8 mouse cellular contexts compared by ENCODE assay signal in genomic region chr2:80762013-80762612, GRCm38 (mm10).
DNase-seq lines count a peak whose midpoint lies in the region; ATAC-seq and TF ChIP-seq lines count a peak whose summit lies in the region.

No protein-coding gene starts in this region.

- 35% methylated on average over 3 of the region's 3 CpGs for WGBS in liver, adult 2 months
- 36% methylated on average over 3 of the region's 3 CpGs for WGBS in hindbrain, postnatal 0 days
- 35% methylated on average over 3 of the region's 3 CpGs for WGBS in midbrain, embryonic 12.5 days

- no peaks in the 10 kb centered on the region for H3K9me3 ChIP-seq in hindbrain, postnatal 0 days (ENCODE audit: low read length)
- H3K9me3 ChIP-seq in midbrain, embryonic 12.5 days: no peaks in the 10 kb centered on the region

- H3K27ac ChIP-seq in liver, adult 2 months (replicated peaks; ENCODE audit: insufficient read depth, low read depth, low read length): no peak overlapping the region
- no peak overlapping the region for H3K27ac ChIP-seq in hindbrain, postnatal 0 days
- no peak overlapping the region for H3K27ac ChIP-seq in midbrain, embryonic 12.5 days (replicated peaks)

- no peaks in the 10 kb centered on the region for H3K79me2 ChIP-seq in liver, adult 2 months (ENCODE audit: control insufficient read depth, insufficient read depth, low read length)

- ATAC-seq in CD4-positive, CD25-positive, alpha-beta regulatory T cell, adult 4 months: no peak
- ATAC-seq in hindbrain, postnatal 0 days: 0 out of 2 replicates have a peak, but pooled peaks have one; percentile 27
- ATAC-seq in midbrain, embryonic 12.5 days (ENCODE audit: low FRiP score, low read depth): peak; percentile 44; the same call in 1 of the 2 replicates

- no peaks in the 10 kb centered on the region for H3K36me3 ChIP-seq in liver, adult 2 months (ENCODE audit: control insufficient read depth, insufficient read depth, low read length)
- H3K36me3 ChIP-seq in hindbrain, postnatal 0 days (ENCODE audit: insufficient read depth, low read length): no peaks in the 10 kb centered on the region
- H3K36me3 ChIP-seq in midbrain, embryonic 12.5 days: no peaks in the 10 kb centered on the region

- no peaks in the 10 kb centered on the region for H3K27me3 ChIP-seq in liver, adult 2 months (ENCODE audit: control insufficient read depth, insufficient read depth, low read length)
- no peaks in the 10 kb centered on the region for H3K27me3 ChIP-seq in hindbrain, postnatal 0 days (ENCODE audit: insufficient read depth, low read length)
- H3K27me3 ChIP-seq in midbrain, embryonic 12.5 days: no peaks in the 10 kb centered on the region

- no peak overlapping the region for H3K4me2 ChIP-seq in hindbrain, postnatal 0 days (ENCODE audit: low read depth, low read length)
- no peak overlapping the region for H3K4me2 ChIP-seq in midbrain, embryonic 12.5 days (replicated peaks)

- H3K4me1 ChIP-seq in liver, adult 2 months (ENCODE audit: control insufficient read depth, insufficient read depth, low read length): no peaks in the 10 kb centered on the region
- no peaks in the 10 kb centered on the region for H3K4me1 ChIP-seq in hindbrain, postnatal 0 days (ENCODE audit: insufficient read depth, low read length)
- no peaks in the 10 kb centered on the region for H3K4me1 ChIP-seq in midbrain, embryonic 12.5 days

- H3K9ac ChIP-seq in liver, adult 2 months (ENCODE audit: low read depth, low read length): no peak overlapping the region
- no peak overlapping the region for H3K9ac ChIP-seq in hindbrain, postnatal 0 days (replicated peaks; ENCODE audit: low read length)
- no peak overlapping the region for H3K9ac ChIP-seq in midbrain, embryonic 12.5 days (replicated peaks)

- DNase-seq in CD4-positive, CD25-positive, alpha-beta regulatory T cell, adult 2 months (ENCODE audit: low read depth, low spot score): peak; percentile 33
- peak; percentile 26 for DNase-seq in liver, adult 2 months (ENCODE audit: extremely low read depth, low read depth, low spot score)
- DNase-seq in liver: no peak
- DNase-seq in brain, embryonic 18.5 days (ENCODE audit: low read depth, low spot score): peak; percentile 49
- DNase-seq in hindbrain, postnatal 0 days (ENCODE audit: low spot score): peak; percentile 91
- no peak for DNase-seq in gastrocnemius, postnatal 4 days (ENCODE audit: low spot score in 2 of 2)

- TF ChIP-seq POLR2A in liver, adult 2 months (IDR thresholded peaks at IDR 0.05; ENCODE audit: extremely low read depth, insufficient read depth, low read length): no peak

- no peak overlapping the region for H3K4me3 ChIP-seq in liver, adult 2 months (ENCODE audit: insufficient read depth, low read depth, low read length)
- no peak overlapping the region for H3K4me3 ChIP-seq in hindbrain, postnatal 0 days (ENCODE audit: low read length)
- no peak overlapping the region for H3K4me3 ChIP-seq in midbrain, embryonic 12.5 days

- 0 out of 2 replicates have a peak, but pooled peaks have one; percentile 6 for TF ChIP-seq CTCF in liver, adult 2 months (IDR thresholded peaks at IDR 0.05; ENCODE audit: low read depth, low read length)
- TF ChIP-seq CTCF in hindbrain, postnatal 0 days (IDR thresholded peaks at IDR 0.05; ENCODE audit: low read depth): peak; percentile 68

Comparison
In these comparisons a context has a peak if more than half of its experiments do, and no peak if none do; other contexts are left out.
1. DNase-seq: peak in CD4-positive, CD25-positive, alpha-beta regulatory T cell, adult 2 months (single experiment), liver, adult 2 months (single experiment), brain, embryonic 18.5 days (single experiment) and hindbrain, postnatal 0 days (single experiment); none in liver (single experiment) and gastrocnemius, postnatal 4 days (0 of 2).